In the genomic region with DNA sequence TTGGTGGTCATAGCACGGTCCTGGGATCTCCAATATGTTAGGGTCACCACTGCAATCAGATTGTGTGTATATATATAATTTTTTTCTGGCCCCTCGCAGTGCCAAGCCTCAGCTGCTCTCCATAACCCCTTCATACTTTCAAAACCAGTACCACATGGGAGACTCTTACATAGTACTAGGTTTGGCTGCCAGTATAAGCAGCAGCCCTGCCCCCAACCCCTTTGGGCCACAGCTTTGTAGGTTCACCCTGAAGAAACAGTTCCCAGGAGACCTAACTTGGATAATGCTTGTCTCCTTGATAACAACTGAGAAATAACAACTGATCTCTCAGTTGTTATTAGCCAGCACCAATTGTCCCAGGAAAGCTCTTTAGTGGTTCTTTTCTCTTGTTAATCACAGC, we compare ENCODE assay signal across 19 mouse cellular contexts.
"Had no signal": no experiment of that assay in that cellular context is flagged by ENCODE, and none has a peak within 500 bp of the region (broad histone marks: within the 10 kb centered on the region; RNA-seq: fewer than 3 reads in every experiment).

No protein-coding gene starts in this region.

- H3K27me3 ChIP-seq: midbrain, embryonic 12.5 days; neural tube, embryonic 13.5 days; neural tube, embryonic 15.5 days had no signal

- H3K36me3 ChIP-seq: midbrain, embryonic 10.5 days; midbrain, embryonic 12.5 days; neural tube, embryonic 13.5 days; neural tube, embryonic 15.5 days had no signal

- H3K4me1 ChIP-seq: midbrain, embryonic 12.5 days; neural tube, embryonic 13.5 days; neural tube, embryonic 15.5 days had no signal

- ATAC-seq: midbrain, embryonic 16.5 days had no signal

- H3K9me3 ChIP-seq: neural tube, embryonic 13.5 days; neural tube, embryonic 15.5 days had no signal

- DNase-seq: lung, adult 18-20 months; lung, embryonic 14.5 days; lung, postnatal 10 days; lung, postnatal 4 days; midbrain, embryonic 14.5 days; retina, postnatal 1 day; right cerebral cortex, adult 18-20 months; right cerebral cortex, postnatal 25 days; right cerebral cortex, postnatal 4 days; spleen, adult 18-20 months; thymus, adult 18-20 months; thymus, postnatal 14 days; thymus, postnatal 36 days had no signal

- H3K4me3 ChIP-seq: midbrain, embryonic 10.5 days; midbrain, embryonic 12.5 days; myocyte; neural tube, embryonic 13.5 days; neural tube, embryonic 15.5 days had no signal

- H3K9ac ChIP-seq: lung, embryonic 14.5 days; midbrain, embryonic 12.5 days; neural tube, embryonic 13.5 days; neural tube, embryonic 15.5 days had no signal

- H3K4me2 ChIP-seq: lung, embryonic 14.5 days; midbrain, embryonic 12.5 days; neural tube, embryonic 13.5 days; neural tube, embryonic 15.5 days had no signal

- H3K27ac ChIP-seq: midbrain, embryonic 10.5 days; midbrain, embryonic 12.5 days; neural tube, embryonic 13.5 days; neural tube, embryonic 15.5 days had no signal
